Mouse (Mus musculus) CD4-positive, CD25-positive, alpha-beta regulatory T cell, adult 2 months (primary cell): ENCODE results near the gene Gm10220.
A peak's percentile ranks its signal among the peaks of the same experiment; 100 is the strongest.
"Not testable (repeated sequence)": the region's sequence is repeated elsewhere in the genome, so short reads cannot be mapped to it uniquely, and the experiment has no call there.

Experiments
- DNase-seq: peaks from one replicate; pipeline ENCODE4 v3.0.0-alpha.2; 2012; ENCODE audit warnings: low read depth, low spot score

Gm10220 gene

GRCm38 (mm10) chr5:26121321-26121720 is at the start of gene Gm10220:
Gm10220 (minus strand) TSS chr5:26121421.
- DNase-seq = not testable (repeated sequence)

- no peak for DNase-seq
These were observed 48.6 kb upstream of the Gm10220 start for GRCm38 (mm10) chr5:26169855-26170254.

GRCm38 (mm10) chr5:26165791-26166165 is 44.6 kb upstream of the Gm10220 start:
- DNase-seq = no peak

- no peak for DNase-seq
These were observed 44.0 kb upstream of the Gm10220 start for GRCm38 (mm10) chr5:26165036-26165790.

- no peak for DNase-seq
These were observed 36.4 kb upstream of the Gm10220 start for GRCm38 (mm10) chr5:26157396-26158170.

- DNase-seq = no peak
These were observed 21.7 kb upstream of the Gm10220 start for GRCm38 (mm10) chr5:26142891-26143290.

GRCm38 (mm10) chr5:26105262-26105661 is 16.0 kb downstream of the Gm10220 start, which contains the start of gene 5031410I06Rik:
5031410I06Rik (minus strand) TSS chr5:26105362.
- not testable (repeated sequence) for DNase-seq

GRCm38 (mm10) chr5:26089191-26089590 is 32.0 kb downstream of the Gm10220 start, which contains the start of gene Gm10471:
Gm10471 (minus strand) TSS chr5:26089291.
- DNase-seq = not testable (repeated sequence)

- DNase-seq = peak; percentile 1
These were observed 42.2 kb downstream of the Gm10220 start for GRCm38 (mm10) chr5:26079023-26079422.

GRCm38 (mm10) chr5:26070716-26071115 is 50.5 kb downstream of the Gm10220 start:
- DNase-seq = peak; percentile 0
